Mouse (Mus musculus) Muller cell, postnatal 12 days (primary cell): ENCODE measurements at regions not wholly inside any gene's neighbourhood (a gene's known extent, or its start where the extent isn't known, plus 50 kb on each side); places are given as distances from the start of the nearest gene placed in this dataset.

Experiments
- DNase-seq: peaks from one replicate; pipeline ENCODE4 v3.0.0-alpha.2; 2015; ENCODE audit errors: inconsistent ontology term

GRCm38 (mm10) chr3:33498645-33499044 lies 301.0 kb upstream of the Ttc14 start:
- DNase-seq: no peak

- DNase-seq: no peak
Observed at GRCm38 (mm10) chr3:33508277-33508676, 291.4 kb upstream of the Ttc14 start.

GRCm38 (mm10) chr3:33544161-33544560 lies 255.5 kb upstream of the Ttc14 start:
- no peak for DNase-seq

- no peak for DNase-seq
Observed at GRCm38 (mm10) chr3:33562670-33563360, 236.8 kb upstream of the Ttc14 start.

GRCm38 (mm10) chr3:33580599-33580998 lies 219.0 kb upstream of the Ttc14 start:
- DNase-seq: no peak

- no peak for DNase-seq
Observed at GRCm38 (mm10) chr3:33614206-33614605, 185.4 kb upstream of the Ttc14 start.

GRCm38 (mm10) chr3:33616871-33617270 lies 182.8 kb upstream of the Ttc14 start:
- no peak for DNase-seq

GRCm38 (mm10) chr3:33632928-33633514 lies 166.6 kb upstream of the Ttc14 start:
- peak; percentile 14 for DNase-seq

GRCm38 (mm10) chr3:33658597-33658996 lies 141.0 kb upstream of the Ttc14 start:
- no peak for DNase-seq
